Mouse (Mus musculus) large intestine, adult 2 months (tissue): ENCODE measurements around the gene Dirc2. TPM values are rescaled to one million over a fixed set of nuclear protein-coding genes. Genes with fewer than 3 reads are reported as not detected.
A peak's percentile ranks its signal among the peaks of the same experiment; 100 is the strongest.

ENCODE experiments used
- DNase-seq: peaks from one replicate; pipeline ENCODE4 v3.0.0-alpha.2; 2012; ENCODE audit warnings: low read depth, low spot score
- WGBS: fragments of 180-500 bp; shearing (Covaris S2); methylation state at CpG from one replicate; pipeline ENCODE4 v1.1.7; 2018; 5-methylcytosine and 5-hydroxymethylcytosine counted together
- polyA plus RNA-seq: library from polyadenylated mRNA; depleted of rRNA; stranded (reverse); fragments of >200 nt; gene quantifications from 2 replicates; pipeline ENCODE4 v1.2.3, GENCODE M21; 2012

Dirc2 gene
- polyA plus RNA-seq, 1 experiment, result 32.3 TPM

DNA sequence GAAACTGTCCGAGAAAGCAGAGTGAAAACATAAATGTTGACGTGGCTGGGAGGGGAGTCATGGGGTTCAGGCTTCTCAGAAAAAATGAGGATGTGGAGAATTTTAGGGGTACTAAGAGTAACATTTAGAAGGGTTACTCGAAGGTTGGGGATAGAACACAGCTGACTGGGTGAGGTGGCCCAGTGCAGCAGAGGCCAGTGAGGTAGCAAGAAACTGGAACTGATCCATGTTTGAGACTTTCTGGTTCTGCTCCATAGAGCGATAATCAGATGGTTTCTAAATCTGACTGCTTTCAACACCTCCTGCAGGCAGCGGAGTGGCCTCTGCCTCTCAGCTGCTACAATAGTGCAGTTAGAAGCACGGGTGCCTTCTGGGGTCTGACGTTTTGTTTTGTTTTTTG lies 7.6 kb upstream of the Dirc2 start:
- no peak for DNase-seq
- 86% methylated on average over 7 of the region's 7 CpGs for WGBS

DNA sequence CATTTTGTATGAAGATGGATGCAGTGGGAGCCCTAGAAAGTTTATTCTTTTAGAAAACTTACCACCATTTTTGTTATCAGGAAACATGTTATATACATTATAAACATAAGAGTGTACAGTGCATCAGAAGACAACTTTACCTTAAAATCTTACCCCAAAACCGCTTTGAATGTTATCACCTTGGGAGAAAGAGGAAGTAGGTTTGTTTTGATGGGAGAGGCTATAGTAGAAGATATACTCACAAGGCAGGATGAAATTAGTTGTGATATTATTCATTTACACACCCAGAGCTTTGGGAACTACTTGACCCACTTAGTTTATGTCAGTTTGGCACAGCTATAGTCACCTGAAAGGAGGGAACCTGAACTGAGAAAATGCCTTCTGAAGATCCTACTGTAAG lies 6.7 kb upstream of the Dirc2 start:
- no peak for DNase-seq
- WGBS, result 76% methylated on average over 1 of the region's 1 CpGs

DNA sequence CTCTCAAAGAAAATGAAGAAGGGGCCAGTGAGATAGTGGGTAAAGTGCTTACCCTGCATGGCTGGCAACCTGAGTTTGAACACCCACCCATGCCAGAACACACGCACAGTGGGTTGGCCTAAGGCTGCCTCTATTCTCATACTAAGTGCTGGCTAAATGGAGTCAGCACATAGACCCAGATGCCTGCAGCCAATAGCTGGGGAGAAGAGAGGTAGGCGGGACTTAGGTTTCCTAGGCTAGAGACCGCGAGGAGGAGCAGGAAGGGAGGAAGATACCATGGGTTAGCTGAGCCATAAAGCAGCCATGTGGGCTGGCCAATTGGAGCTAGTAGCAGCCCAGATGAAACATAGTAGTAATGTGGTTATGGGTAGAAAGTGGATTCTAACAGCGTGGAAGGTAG lies 3.4 kb upstream of the Dirc2 start:
- WGBS, result 88% methylated on average over 5 of the region's 5 CpGs
- no peak for DNase-seq

DNA sequence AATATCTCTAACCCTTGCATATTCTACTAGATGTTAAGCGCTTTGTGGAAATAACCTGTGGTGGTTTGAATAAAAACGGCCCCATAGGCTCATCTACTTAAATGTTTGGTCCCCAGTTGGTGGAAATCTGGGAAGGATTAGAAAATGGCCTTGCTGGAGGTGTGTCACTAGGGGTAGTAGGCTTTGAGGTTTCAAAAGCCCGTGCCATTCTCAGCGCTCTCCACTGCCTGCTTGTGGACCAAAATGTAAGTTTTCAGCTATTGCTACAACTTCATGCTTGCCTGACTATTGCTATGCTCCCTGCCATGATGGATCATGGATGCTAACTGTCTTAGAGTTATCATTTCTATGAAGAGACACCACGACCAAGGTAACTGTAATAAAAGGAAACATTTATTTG lies 2.5 kb upstream of the Dirc2 start:
- DNase-seq, result no peak
- WGBS, result 85% methylated on average over 5 of the region's 5 CpGs

DNA sequence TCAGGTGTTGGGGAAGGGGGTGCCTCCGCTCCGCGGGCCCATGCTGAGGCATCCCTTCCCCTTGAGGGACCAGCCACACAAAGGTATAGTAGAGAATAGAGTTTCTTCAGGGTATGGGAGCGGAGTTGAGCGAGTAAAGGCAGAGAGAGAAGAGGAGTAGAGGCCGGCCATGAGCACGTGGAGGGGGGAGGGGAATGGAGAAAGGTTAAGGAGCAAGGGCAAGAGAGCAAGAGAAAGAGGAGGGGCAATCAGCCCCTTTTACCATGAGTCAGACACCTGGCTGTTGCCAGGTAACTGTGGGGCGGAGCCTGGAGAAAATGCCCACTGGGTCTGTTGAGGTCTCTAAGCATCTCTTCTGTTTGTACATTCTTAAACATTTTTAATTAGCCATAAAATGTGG lies 2.0 kb upstream of the Dirc2 start:
- DNase-seq, result no peak
- WGBS, result 37% methylated on average over 8 of the region's 8 CpGs

DNA sequence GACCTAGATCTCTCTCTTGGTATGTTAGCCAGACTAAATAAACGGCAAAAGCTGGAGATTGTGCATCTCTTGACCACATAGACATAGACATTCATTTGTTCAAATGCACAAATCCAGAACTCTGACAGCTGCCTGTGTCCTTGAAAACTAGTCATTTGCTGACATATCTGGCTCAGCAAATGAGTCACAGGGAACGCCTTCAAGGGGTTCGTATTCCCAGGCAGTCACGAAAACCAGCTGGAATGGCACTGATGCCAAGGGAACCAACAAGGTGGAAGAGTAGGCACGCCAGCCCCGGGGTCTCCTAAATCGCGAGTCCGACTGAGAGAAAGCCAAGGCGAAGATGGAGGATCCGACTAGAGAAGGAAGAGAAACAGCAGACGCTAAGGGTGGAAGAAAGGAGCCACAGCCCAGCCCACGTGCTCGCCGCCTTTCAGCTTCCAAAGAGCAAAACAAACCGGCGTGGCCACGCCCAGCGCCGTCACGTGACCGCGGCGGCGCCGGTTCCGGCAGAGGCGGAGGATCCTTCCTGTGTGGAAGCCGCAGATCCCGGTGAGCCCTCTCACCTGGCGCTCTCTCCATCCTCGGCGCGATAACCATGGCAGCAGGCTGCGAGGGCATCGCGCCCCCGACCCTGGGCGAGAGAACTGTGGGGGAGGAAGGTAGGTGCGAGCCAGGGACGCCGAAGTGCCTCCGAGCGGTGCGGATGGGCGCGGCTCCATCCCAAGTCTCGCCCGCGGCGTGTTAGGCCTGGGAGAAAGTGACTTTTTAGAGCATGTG lies 912 bp upstream of the Dirc2 start, which contains the start of gene Hspbap1:
Gene Hspbap1, plus strand, starts transcription at position 498 of the 780 bp plus-strand sequence.
- WGBS, result under 1% methylated on average over 51 of the region's 51 CpGs
- peak; percentile 72 for DNase-seq

DNA sequence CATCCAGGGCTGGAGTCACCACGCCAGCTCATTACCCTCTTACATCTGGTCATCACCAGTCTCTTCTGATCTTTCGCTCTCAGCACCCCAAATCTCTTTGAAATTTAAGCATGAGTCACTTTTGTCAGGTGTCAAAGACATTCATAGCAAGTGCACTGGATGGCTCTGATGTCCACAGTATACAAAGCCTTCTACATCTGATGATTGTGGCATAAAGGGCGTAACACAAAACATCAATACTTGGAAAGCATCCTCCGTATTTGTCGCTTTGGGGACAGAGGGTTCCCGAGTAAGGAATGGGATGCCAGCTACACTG lies 729 bp downstream of the Dirc2 start:
- 8% methylated on average over 6 of the region's 6 CpGs for WGBS
- no peak for DNase-seq

DNA sequence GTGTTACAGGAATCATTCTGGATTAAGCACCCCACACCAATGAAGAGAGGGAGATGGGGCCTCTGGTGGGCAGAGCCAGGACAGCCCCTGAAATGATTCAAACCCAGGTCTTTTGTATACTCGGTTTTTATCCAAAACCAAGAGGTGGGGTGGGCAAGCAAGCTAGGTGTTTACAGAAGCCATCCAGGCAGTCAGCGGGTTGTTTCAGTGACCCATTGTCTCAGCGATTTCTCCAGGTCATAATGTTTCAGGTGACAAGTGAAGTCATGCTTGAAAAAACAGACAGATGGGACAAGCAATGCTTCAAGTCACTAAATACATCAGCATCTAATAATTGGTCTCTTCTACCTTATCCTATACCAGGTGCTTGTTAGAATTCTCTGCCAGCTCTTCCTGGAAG lies 2.8 kb downstream of the Dirc2 start:
- 69% methylated on average over 3 of the region's 3 CpGs for WGBS
- no peak for DNase-seq

DNA sequence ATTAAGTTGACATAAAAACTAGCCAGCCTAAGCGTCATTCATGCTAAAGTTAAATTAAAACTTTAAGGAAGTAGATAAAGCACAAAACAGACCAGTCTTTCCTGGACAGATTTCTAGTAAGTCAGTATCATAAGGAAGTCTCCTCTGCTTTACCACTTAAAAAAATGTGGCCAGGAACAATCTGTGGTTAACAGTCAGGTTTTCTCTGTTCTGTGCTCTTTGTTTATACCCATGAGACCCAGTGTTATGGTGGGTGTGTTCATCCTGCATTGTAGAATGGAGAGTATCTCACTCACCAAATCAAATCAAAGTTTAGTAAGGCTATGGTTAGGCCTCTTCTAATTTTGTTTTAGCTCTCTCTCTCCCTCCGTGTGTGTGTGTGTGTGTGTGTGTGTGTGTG lies 3.7 kb downstream of the Dirc2 start:
- WGBS, result 14% methylated on average over 2 of the region's 2 CpGs
- no peak for DNase-seq

DNA sequence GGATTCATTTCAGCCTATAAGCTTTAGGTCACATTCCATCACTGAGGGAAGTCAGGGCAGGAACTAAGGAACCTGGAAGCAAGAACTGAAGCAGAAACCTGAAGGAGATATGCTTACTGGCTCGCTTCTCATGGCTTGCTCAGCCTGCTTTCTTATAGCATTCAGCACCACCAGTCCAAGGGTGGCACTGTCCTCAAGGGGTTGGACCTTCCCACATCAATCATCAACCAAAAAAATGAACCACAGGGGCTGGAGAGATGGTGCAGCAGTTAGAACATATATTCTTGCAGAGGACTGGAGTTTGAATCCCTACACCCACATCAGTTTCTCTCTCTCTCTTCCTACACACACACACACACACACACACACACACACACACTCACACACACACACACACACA lies 4.2 kb downstream of the Dirc2 start:
- no peak for DNase-seq
- WGBS, result 37% methylated on average over 1 of the region's 1 CpGs

DNA sequence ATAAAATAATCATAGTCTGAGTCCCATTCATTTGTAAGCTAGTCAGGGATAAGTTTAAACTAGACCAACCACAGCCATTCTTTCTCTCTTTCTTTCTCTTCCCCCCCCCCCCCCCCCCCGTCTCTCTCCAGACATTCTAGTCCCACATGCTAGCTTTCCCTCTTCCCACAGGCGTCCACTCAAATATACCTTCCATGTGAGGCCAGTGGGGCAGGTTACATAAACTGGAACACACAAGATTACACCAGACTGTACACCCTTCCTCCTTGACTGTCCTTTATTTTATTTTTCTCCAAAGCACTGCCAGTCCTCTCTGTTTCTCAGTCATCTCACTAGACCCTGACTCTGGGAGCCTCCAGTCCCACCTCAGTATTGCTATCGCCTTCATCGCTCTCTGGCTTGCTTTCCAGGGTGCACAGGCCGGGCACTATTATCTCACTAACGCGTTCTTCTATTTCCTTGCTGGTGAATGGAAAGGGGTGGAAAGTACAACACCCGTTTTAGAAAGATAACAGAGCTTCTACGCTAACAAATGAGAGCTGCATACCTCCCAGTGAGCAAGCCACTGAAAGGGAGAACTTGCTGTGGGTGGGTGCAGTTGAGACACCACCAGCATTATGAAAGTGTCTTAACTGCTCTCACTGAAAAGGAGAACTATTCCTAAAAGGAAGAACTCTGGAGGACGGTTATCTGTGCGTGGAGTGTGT lies 5.4 kb downstream of the Dirc2 start:
- DNase-seq, result no peak
- WGBS, result 88% methylated on average over 11 of the region's 11 CpGs

DNA sequence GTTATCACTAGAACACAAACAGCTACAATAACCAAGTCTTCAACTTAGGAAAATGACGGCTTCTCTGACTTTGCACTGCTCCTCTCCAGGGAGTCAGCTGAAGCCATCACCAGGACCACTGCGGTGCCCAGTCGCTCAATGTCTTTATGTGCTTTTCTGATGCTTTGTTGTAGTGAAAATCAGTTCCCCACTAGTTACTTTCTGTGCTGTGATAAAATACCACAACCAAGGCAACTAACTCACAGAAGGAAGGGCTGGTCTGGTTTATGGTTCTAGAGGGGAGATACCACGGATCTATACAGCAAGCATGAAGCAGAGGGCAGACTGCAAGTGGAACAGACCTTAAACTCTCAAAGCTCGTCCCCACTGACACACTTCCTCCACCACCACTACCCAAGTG lies 9.8 kb downstream of the Dirc2 start:
- 80% methylated on average over 5 of the region's 5 CpGs for WGBS
- no peak for DNase-seq

DNA sequence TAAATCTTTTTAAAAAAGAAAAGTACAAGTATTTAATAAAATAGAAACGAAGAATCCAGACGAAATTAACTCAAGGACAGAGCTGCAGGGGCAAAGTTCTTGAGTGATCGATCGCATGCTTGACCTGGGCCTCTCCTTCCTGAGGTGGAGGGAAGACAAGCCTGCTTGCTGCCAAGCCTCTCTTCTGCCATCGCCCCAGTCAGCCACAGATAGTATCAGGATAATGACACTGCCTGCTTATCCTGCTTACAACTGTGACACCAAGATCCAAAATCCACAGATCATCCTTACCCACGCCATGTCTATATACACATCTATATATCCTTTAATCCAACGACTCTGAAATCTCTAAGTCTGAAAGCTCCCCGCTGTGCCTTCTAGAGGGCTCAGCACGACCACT lies 12.5 kb downstream of the Dirc2 start:
- no peak for DNase-seq
- 88% methylated on average over 9 of the region's 9 CpGs for WGBS

DNA sequence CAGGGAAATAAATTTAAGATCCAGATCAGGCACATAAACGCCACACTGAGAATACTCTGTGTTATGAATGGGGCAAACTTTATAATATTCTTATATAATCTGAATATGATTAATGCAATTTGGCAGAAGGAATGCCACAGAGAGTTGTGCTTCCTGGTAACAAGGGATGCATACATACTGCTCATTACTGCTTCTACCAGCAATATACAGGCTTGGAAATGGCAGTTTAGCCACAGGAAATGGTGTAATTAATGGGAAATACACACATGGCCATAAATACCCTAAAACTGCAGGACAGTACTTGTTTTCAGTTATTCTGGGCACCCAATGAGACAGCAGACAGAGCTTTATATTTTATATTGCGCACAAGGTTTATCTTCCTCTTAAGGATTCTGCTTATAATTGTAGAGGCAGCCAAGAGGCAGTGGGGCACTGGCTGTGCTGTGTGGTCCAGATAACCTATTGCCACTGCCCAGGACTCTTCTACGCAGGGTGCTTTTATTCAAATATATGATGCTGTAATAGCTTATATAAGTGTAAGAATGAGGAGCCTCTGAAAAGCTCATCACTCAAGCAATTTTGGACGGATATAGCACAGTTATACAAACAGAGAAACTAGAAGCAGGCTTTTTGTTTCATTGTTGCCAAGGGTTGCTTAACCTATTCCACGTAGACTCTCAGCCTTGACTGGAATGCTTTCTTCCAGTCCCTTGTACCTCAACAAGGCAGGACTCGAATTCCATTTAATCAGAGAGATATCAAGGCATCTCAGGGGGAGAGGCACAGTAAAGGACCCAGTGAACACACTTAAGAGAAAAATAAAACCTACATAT lies 13.4 kb downstream of the Dirc2 start:
- 51% methylated on average over 6 of the region's 6 CpGs for WGBS
- no peak for DNase-seq

DNA sequence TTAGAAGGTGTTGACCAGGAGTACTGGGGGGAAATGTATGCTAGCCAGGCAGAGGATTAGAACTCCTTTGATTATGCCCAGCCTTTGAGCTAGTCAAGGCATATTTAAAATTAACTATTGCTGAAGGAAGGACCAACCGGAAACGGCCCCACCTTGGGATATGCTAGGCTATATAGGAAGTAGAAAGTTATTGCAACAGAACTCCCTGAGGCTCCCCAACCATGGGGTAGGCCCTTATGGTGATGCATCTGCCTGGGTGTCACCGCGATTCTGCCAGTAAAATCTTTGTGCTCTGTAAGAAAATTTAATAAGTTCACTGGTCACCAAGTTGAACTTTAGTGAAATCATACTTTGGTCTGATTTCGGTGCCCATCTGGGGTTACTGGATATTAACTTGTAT lies 15.2 kb downstream of the Dirc2 start:
- no peak for DNase-seq
- WGBS, result 74% methylated on average over 5 of the region's 5 CpGs

DNA sequence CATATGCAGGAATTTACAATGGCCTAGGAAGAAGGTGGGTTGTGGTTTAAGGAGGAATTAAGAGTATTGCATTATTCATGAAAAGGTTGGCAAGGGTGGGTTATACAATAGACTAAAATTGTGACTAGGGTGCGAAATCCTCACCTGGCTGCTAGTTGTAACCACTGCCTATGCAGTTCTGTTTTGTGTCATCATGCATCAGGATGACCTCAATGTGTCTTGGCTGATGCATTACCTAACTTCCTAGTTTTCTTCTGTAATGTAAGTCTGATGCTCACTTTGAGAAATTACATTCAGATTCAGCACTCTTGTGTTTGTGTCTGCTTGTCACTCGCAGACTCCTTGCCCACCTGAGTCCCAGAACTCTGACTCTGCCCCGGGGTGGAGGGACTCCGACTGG lies 17.3 kb downstream of the Dirc2 start:
- 89% methylated on average over 4 of the region's 4 CpGs for WGBS
- DNase-seq, result no peak

DNA sequence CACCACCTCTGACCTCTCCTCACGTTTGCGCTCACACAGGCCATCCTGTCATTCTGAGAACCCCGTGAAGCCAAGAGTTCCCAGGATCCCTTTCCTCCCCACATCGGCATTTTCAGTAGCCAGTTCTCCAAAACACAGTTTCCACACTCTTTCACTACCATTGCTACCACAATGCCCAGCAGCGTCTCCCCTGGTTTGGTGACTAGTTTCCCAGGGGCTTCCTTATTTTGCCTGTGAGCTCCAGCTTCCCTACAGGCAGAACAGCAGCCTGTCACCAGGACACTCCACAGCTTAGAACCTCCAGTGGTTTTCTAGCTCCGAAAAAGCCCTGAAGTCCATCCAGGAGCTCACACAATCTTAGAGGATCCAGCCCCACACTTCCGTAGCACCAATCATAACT lies 19.8 kb downstream of the Dirc2 start:
- no peak for DNase-seq
- 94% methylated on average over 7 of the region's 7 CpGs for WGBS

DNA sequence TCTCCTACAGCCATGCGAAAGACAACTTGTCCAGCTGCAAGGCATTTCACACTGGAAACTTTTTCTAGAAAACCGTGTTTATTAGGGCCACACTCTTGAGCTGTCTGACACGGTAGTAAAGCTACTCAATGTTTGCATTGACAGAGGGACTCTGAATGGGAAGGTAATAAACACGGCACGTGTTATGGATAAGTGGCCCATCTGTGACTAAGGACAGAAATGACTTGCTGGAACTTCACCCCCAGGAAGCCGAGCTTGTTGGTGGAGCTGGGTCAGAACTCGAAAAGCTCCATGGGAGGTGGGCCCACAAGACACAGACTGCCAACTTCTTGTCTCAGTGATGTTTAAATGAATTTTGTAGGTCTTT lies 20.9 kb downstream of the Dirc2 start:
- 31% methylated on average over 7 of the region's 7 CpGs for WGBS
- no peak for DNase-seq

DNA sequence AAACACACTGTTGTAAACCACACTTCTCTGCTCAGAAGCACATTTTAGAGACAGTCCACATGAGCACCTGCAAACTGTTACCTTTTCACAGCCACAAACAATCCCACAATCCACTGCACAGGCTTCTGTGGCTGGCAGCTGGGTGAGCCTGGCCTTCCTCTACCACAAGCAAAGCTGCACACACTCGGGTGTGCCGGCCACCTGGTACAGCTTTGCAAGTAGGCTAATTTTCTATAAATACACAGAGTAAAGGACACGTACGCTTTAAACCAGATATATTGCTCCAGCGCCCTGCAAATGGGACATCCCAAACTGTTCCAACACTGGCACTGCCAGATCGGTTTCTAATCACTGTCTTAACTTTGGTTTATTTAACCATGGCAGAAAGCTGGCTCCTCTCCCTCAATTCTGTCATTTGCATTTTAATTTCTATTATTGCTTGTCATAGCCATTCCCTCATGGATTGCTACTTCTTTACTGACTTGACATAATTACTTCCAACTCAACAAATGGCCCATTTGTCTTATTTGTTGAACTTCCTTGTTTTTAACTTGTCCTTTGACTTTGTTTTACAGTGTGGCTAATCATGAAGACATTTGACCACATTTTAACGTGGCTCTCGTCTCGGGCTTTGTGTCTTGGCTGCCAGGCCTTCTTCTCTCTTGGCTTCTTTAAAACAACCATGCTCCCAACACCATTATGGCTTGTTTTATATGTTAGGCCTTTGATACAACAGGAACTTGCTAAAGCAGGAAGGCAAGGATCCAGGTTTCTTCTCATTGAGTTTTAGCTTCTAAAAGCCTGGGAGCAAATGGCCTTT lies 21.5 kb downstream of the Dirc2 start:
- WGBS, result 32% methylated on average over 9 of the region's 9 CpGs
- DNase-seq, result no peak
